Mouse (Mus musculus) CD8-positive naive resting alpha-beta T cell, adult 57 days (primary cell): ENCODE measurements around the gene Ifi209. TPM values are rescaled to one million over a fixed set of nuclear protein-coding genes. Genes with fewer than 3 reads are reported as not detected.

Experiments used
- total RNA-seq: library from RNA; stranded (reverse); gene quantifications from one replicate; pipeline ENCODE4 v1.2.4, GENCODE M21; 2023

Ifi209 gene
- total RNA-seq = 130 TPM

DNA sequence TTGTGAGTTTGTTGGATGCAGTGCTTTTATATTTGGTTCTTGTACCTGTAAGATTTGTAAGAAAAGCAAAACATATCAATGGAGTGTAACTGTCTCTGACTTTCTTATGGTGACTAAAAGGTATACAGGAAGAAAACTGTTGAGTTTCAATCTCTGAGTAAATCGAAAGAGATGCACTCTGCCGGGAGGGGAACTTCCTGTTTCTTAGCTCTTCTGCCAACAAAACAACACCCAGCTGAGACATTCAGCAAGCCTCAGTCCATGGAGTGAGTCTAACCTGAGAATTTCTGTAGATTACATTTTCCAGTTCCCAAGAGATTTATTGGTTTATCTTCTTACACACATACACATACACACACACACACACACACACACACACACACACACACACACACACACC is at the start of gene Ifi209:
Ifi209 (plus strand) TSS at position 296 of the 400 bp plus-strand sequence.

DNA sequence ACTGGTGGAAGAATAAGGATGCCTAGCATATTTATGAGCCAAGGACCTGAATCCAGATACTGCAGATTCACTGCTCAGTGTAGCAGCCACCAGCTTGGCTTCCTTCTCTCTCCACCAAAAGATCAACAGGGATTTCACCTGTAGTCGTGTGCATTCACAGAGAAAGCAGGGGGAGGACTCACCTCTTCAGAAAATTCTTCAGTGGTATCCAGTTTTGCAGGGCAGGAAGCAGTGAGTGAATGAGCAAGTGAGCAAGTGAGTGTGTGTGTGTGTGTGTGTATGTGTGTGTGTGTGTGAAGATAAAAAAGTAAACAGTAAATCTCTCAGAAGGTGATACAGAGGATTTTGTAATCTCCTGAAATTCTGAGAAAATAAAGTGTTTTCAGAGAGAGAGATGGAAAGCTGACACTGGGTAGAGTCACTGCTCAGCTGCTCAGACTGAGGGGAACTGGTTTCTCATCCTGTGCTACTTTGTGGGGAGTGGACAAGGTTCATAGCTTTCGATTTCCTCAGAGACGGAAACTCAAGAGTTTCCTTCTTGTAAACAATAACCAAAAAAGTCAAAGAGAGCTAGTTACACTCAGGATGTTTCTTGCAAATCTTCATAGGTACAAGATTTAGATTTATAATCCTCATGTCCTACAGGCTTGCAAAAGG is 31.8 kb upstream of the Ifi209 start, which contains the start of gene Ifi213:
Ifi213 (minus strand) TSS at position 437 of the 657 bp plus-strand sequence.

DNA sequence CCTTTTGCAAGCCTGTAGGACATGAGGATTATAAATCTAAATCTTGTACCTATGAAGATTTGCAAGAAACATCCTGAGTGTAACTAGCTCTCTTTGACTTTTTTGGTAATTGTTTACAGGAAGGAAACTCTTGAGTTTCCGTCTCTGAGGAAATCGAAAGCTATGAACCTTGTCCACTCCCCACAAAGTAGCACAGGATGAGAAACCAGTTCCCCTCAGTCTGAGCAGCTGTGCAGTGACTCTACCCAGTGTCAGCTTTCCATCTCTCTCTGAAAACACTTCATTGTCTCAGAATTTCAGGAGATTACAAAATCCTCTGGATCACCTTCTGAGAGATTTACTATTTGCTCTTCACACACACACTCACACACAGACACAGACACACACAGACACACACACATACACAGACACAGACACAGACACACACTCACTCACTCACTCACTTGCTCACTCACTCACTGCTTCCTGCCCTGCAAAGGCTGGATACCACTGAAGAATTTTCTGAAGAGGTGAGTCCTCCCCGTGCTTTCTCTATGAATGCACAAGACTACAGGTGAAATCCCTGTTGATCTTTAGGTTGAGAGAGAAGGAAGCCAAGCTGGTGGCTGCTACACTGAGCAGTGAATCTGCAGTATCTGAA is 42.9 kb downstream of the Ifi209 start, which contains the start of gene Ifi208:
Ifi208 (plus strand) TSS at position 218 of the 640 bp plus-strand sequence.

Other genes starting within 250 kb of the Ifi209 start
- gene Ifi206, start 139.9 kb upstream of the Ifi209 start, total RNA-seq = 132 TPM
- 55.3 TPM for gene Ifi214, start 95.0 kb upstream of the Ifi209 start, total RNA-seq
- gene Ifi213, start 31.6 kb upstream of the Ifi209 start, total RNA-seq = 206 TPM
- gene Ifi208, start 42.8 kb downstream of the Ifi209 start, total RNA-seq = 117 TPM
- 1.4 TPM for gene Ifi207, start 110.8 kb downstream of the Ifi209 start, total RNA-seq
- 7.7 TPM for gene Ifi204, start 136.0 kb downstream of the Ifi209 start, total RNA-seq